Comparison of ENCODE assay signal across 8 mouse cellular contexts in the genomic region with DNA sequence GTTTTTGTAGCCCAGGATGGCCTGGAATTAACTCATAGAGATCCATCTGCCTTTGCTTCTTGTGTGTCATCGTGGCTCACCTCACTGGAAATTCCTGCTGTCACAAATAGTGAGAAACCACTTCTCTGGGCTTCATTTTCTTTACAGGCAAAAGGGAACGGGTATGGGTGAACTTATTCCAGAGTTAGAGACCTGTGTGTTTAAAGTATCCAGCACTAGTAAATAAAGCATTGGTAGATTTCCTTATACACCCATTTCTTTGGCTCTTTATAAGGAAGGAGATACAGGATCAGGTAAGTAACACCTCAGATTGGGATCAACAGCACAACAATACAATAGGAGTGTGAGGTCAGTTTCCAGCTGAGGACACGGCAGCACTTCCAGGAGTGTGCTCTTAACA. TPM values are rescaled to one million over a fixed set of nuclear protein-coding genes. Genes with fewer than 3 reads are reported as not detected.
DNase-seq lines count a peak whose midpoint lies in the region; ATAC-seq and TF ChIP-seq lines count a peak whose summit lies in the region.

A gene (plus strand): TSS at position 301 of the 400 bp plus-strand sequence.

- peaks cover 19% of the 10 kb centered on the region for H3K4me1 ChIP-seq in neural tube, embryonic 11.5 days (ENCODE audit: control insufficient read depth, insufficient read depth, low read length)
- peaks cover 14% of the 10 kb centered on the region for H3K4me1 ChIP-seq in embryonic fibroblast, embryonic 13.5 days (ENCODE audit: control insufficient read depth, insufficient read depth, low read length)
- peaks cover 38% of the 10 kb centered on the region for H3K4me1 ChIP-seq in limb, embryonic 15.5 days

- peak within 1 kb of the TSS; percentile 76 for H3K4me2 ChIP-seq in neural tube, embryonic 11.5 days (ENCODE audit: low read depth)
- peak within 1 kb of the TSS; percentile 72 for H3K4me2 ChIP-seq in limb, embryonic 15.5 days

- H3K9ac ChIP-seq in neural tube, embryonic 11.5 days (ENCODE audit: low read length) = peak within 1 kb of the TSS; percentile 59
- H3K9ac ChIP-seq in limb, embryonic 15.5 days = peak within 1 kb of the TSS; percentile 64

- peak within 1 kb of the TSS; percentile 39; the same call in 1 of the 2 replicates for H3K27ac ChIP-seq in neural tube, embryonic 11.5 days (ENCODE audit: low read depth, low read length)
- peak within 1 kb of the TSS; percentile 89 for H3K27ac ChIP-seq in embryonic fibroblast, embryonic 13.5 days (ENCODE audit: insufficient read depth, low read length)
- H3K27ac ChIP-seq in limb, embryonic 15.5 days = peak within 1 kb of the TSS; percentile 89

- intact Hi-C loops in heart, postnatal 36 days (cut with DNase I) = loop anchor here (1.0 to 2.0 kb wide), 3 partner anchors 76 to 271 kb away; a partner anchor contains a TSS

- H3K9me3 ChIP-seq in neural tube, embryonic 11.5 days (ENCODE audit: control insufficient read depth, low read length) = no peaks in the 10 kb centered on the region
- no peaks in the 10 kb centered on the region for H3K9me3 ChIP-seq in limb, embryonic 15.5 days

- H3K4me3 ChIP-seq in neural tube, embryonic 11.5 days (ENCODE audit: low read depth, low read length) = peak within 1 kb of the TSS; percentile 59
- H3K4me3 ChIP-seq in embryonic fibroblast, embryonic 13.5 days (ENCODE audit: insufficient read depth, low read length) = peak within 1 kb of the TSS; percentile 99
- H3K4me3 ChIP-seq in limb, embryonic 15.5 days = peak within 1 kb of the TSS; percentile 75

- no peak for TF ChIP-seq POLR2A in embryonic fibroblast, embryonic 13.5 days (IDR thresholded peaks at IDR 0.05; ENCODE audit: low read depth, low read length)

- H3K27me3 ChIP-seq in neural tube, embryonic 11.5 days (ENCODE audit: control insufficient read depth, insufficient read depth, low read length) = peaks cover 15% of the 10 kb centered on the region
- peaks cover 20% of the 10 kb centered on the region for H3K27me3 ChIP-seq in limb, embryonic 15.5 days

- no peak for TF ChIP-seq CTCF in embryonic fibroblast, embryonic 13.5 days (IDR thresholded peaks at IDR 0.05; ENCODE audit: borderline replicate concordance, insufficient read depth, low read length)

- 39% methylated on average over 3 of the region's 3 CpGs for WGBS in neural tube, embryonic 11.5 days
- WGBS in limb, embryonic 15.5 days = 21% methylated on average over 3 of the region's 3 CpGs

- DNase-seq in neural tube, embryonic 11.5 days (ENCODE audit: low spot score) = no peak
- no peak for DNase-seq in neural tube, embryonic 10.5 days (ENCODE audit: extremely low spot score, low spot score)
- DNase-seq in heart, postnatal 36 days = no peak
- no peak for DNase-seq in Muller cell, postnatal 12 days (ENCODE audit: inconsistent ontology term)
- no peak for DNase-seq in thymus, postnatal 4 days
- DNase-seq in lung, postnatal 10 days = no peak

- ATAC-seq in neural tube, embryonic 11.5 days (ENCODE audit: insufficient read depth, low FRiP score, low TSS enrichment) = no peak
- no peak for ATAC-seq in limb, embryonic 15.5 days (ENCODE audit: insufficient number of reproducible peaks, low FRiP score, low TSS enrichment, low read depth)

- H3K36me3 ChIP-seq in neural tube, embryonic 11.5 days (ENCODE audit: control insufficient read depth, insufficient read depth, low read length) = peaks cover 2% of the 10 kb centered on the region; the same call in 1 of the 2 replicates
- H3K36me3 ChIP-seq in limb, embryonic 15.5 days = peaks cover 12% of the 10 kb centered on the region

RNA-seq across cellular contexts. Expression of the gene that starts here (rescaled TPM):
- polyA plus RNA-seq in neural tube, embryonic 11.5 days (2014; fragmentation: Nextera tagmentation; extraction: Ambion mirVana) = 104 and 105 TPM in 2 replicates
- 439 and 560 TPM in 2 replicates for polyA plus RNA-seq in embryonic fibroblast, embryonic 13.5 days (2011; ENCODE audit: insufficient read length, low read depth, missing spikeins)
- total RNA-seq in heart, postnatal 36 days (2021) = 100 to 1,000 TPM in 1 of 2 experiments, 10 to 100 TPM in 1; 93.1 to 100 TPM
- 193 and 202 TPM in 2 replicates for polyA plus RNA-seq in limb, embryonic 15.5 days (2015; fragmentation: Nextera tagmentation; extraction: Ambion mirVana)

Comparison
In these comparisons a context has a peak if more than half of its experiments do, and no peak if none do; other contexts are left out.
1. H3K27ac ChIP-seq: peak in every context shown above with its lines; median percentile 89 in embryonic fibroblast, embryonic 13.5 days; 89 in limb, embryonic 15.5 days; 39 in neural tube, embryonic 11.5 days.